Mouse (Mus musculus): ENCODE data around the gene Gm17727. TPM values are rescaled to one million over a fixed set of nuclear protein-coding genes. Genes with fewer than 3 reads are reported as not detected.

The Gm17727 gene
- not detected for polyA plus RNA-seq (2017; shearing (Covaris generic))

DNA sequence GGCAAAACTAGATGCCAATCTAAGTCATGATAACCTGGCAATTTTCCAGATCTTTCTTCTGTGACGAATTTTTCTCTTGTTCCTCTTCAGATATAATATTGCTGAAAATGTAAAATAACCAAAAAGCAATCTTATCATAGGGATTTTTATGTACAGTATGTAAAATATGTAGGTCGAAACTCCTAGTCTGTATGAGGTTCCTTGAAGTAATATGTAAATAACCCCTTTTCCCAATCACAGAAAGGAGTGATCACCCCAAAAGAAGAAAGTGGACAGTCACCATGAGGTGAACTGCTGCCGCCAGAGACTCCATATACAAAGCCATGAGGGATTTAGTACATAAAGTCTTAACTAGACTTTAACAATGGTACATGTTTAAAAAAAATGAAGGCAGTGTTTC lies at the start of gene Gm17727:
TSS of gene Gm17727 (minus strand) at position 101 of the 400 bp plus-strand sequence.

DNA sequence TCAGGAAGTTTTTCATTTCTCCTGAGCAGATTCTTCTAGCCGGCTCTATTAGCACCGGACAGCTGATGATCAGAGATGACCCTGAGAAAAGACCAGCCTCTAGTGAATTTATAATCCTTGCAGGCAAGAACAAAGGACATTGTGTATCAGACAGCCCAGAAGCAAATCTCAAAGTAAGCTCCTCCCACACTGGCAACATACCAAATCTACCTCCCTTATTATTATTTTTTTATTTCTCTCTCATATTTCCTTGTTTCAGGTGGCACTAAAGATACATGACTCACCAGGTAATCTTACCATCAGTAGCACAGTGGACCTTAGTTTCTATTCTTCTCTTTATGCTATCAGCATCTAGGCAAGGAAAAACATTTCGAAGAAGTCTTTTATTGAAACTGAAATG lies 12.1 kb upstream of the Gm17727 start, which contains the start of the genes Gm27235 and D730048I06Rik:
TSS of gene Gm27235 (minus strand) at position 101 of the 400 bp plus-strand sequence.
TSS of gene D730048I06Rik (minus strand) at position 112 of the 400 bp plus-strand sequence.

DNA sequence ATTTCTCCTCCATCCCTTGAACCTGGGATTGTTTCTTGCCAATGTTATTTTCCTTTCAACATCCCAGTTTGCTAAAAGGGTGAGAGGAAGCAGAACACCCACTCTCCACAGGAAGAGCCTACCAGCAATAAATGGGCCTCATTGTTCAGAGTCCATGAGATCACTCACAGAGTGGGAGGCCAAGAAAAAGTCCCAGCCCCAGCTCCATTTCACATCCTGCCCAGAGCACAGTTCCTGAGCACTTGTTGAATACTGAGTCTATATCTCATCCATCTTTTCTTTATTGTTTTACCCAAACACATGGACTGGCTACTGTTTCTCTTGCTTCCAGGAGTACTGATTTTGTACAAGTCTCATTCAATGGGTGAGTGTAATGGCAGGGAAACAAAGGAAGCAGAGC lies 37.2 kb downstream of the Gm17727 start, which contains the start of gene Gm17677:
TSS of gene Gm17677 (plus strand) at position 301 of the 400 bp plus-strand sequence.

Other genes with a start within 250 kb of the Gm17727 start
- gene Ddx25, start 219.6 kb downstream of the Gm17727 start, polyA plus RNA-seq (2017; shearing (Covaris generic)): under 1 TPM; 0.04 to 0.29 TPM
- gene Pus3, start 219.5 kb downstream of the Gm17727 start, polyA plus RNA-seq (2017; shearing (Covaris generic)): 10 to 100 TPM; 25.3 to 36.8 TPM
- gene Pate2, start 207.8 kb downstream of the Gm17727 start, polyA plus RNA-seq (2017; shearing (Covaris generic)): under 1 TPM in 1 of 2 experiments, not detected in 1; 0.69 TPM
- 1 to 10 TPM; 5.5 to 7.8 TPM for gene Hyls1, start 207.7 kb downstream of the Gm17727 start, polyA plus RNA-seq (2017; shearing (Covaris generic))
- not detected for gene Pate4, start 166.2 kb downstream of the Gm17727 start, polyA plus RNA-seq (2017; shearing (Covaris generic))
- not detected for gene Pate3, start 129.9 kb downstream of the Gm17727 start, polyA plus RNA-seq (2017; shearing (Covaris generic))
- gene Pate1, start 90.7 kb downstream of the Gm17727 start, polyA plus RNA-seq (2017; shearing (Covaris generic)): under 1 TPM; 0.16 TPM
- gene Gm17677, start 37.1 kb downstream of the Gm17727 start, polyA plus RNA-seq (2017; shearing (Covaris generic)): not detected
- not detected for gene Gm27235, start 12.0 kb upstream of the Gm17727 start, polyA plus RNA-seq (2017; shearing (Covaris generic))
- gene D730048I06Rik, start 12.0 kb upstream of the Gm17727 start, polyA plus RNA-seq (2017; shearing (Covaris generic)): not detected
- gene 9230110F15Rik, start 66.0 kb upstream of the Gm17727 start, polyA plus RNA-seq (2017; shearing (Covaris generic)): not detected
- not detected for gene 9230113P08Rik, start 130.3 kb upstream of the Gm17727 start, polyA plus RNA-seq (2017; shearing (Covaris generic))

Data from activated CD4-positive, CD25-positive, alpha-beta regulatory T cell (primary cell).